Mouse (Mus musculus): ENCODE results near the gene Casc3.
"Not testable (repeated sequence)": the region's sequence is repeated elsewhere in the genome, so short reads cannot be mapped to it uniquely, and the experiment has no call there.

Gene Casc3

GRCm38 (mm10) chr11:98790631-98791205, 14.0 kb upstream of the Casc3 start:
- DNase-seq: no peak

DNA sequence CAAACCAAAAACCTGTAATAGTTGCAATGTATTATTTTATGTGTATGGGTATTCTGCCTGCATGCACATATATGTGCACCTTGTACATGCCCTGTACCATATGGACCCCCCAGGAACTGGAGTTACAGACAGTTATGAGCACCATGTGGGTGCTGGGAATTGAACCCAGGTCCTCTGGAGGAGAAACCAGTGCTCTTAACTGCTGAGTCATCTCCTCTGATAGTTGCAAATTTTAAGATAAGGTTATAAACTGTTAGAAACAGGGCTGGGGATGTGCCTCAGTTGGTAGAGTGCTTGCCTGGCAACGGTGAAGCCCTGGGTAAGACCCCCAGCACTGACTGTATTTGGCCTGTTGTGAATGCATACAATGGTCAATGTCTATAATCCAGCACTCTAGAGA, 13.3 kb upstream of the Casc3 start:
- DNase-seq: no peak

GRCm38 (mm10) chr11:98792081-98792480, 12.6 kb upstream of the Casc3 start:
- DNase-seq: no peak

DNA sequence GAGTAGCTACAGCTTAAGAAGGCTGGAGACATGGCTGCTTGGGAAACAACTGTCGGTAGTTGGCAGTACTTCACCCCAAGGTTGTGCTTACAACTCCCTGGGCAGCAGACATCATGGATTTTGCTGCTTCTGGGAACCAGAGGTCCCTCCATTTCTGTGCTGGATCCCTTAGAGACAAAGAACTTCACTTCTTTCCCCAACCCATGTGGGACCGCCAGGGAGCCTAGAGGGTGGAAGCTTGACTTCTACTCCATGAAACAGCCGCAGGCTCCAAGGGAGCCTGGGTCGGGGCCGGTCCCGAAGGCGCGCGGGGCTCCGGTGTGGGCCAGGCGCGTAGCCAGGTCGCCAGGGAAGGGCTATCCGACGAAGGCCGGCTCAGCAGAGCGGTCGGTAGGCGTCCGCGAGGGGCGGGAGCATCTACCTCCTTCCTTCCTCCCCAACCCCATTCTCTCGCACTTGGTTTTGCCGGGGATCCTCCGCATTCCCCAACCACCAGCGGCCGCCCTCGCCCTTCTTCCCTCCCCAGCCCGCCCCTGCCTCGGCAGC, 10.2 kb upstream of the Casc3 start:
- peak; percentile 81 to 83 for DNase-seq

GRCm38 (mm10) chr11:98795015-98795713, 9.5 kb upstream of the Casc3 start, which contains the start of gene Msl1:
Msl1 (plus strand) TSS chr11:98795516.
- DNase-seq: peak; percentile 88 to 94

DNA sequence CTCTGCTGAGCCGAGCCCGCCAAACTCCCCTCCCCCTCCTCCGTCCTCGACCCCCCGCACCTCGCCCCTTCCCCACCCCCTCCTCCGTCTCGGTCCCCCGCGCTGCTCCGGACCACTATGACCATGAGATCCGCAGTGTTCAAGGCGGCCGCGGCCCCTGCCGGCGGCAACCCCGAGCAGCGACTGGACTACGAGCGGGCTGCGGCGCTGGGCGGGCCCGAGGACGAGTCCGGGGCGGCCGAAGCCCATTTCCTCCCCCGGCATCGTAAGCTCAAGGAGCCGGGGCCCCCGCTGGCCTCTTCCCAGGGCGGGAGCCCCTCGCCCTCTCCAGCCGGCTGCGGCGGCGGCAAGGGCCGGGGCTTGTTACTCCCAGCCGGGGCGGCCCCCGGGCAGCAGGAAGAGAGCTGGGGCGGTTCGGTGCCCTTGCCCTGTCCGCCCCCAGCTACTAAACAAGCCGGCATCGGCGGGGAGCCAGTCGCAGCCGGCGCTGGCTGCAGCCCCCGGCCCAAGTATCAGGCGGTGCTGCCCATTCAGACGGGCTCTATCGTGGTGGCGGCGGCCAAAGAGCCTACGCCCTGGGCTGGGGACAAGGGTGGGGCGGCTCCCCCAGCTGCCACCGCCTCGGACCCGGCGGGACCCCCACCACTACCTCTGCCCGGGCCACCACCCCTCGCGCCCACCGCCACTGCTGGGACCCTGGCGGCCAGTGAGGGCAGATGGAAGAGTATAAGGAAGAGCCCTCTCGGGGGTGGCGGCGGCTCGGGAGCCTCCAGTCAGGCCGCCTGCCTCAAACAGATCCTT, 8.8 kb upstream of the Casc3 start:
- peak; percentile 44 to 72 for DNase-seq

- peak; percentile 71 to 79 for DNase-seq
Observed at GRCm38 (mm10) chr11:98796515-98797216, 8.0 kb upstream of the Casc3 start.

DNA sequence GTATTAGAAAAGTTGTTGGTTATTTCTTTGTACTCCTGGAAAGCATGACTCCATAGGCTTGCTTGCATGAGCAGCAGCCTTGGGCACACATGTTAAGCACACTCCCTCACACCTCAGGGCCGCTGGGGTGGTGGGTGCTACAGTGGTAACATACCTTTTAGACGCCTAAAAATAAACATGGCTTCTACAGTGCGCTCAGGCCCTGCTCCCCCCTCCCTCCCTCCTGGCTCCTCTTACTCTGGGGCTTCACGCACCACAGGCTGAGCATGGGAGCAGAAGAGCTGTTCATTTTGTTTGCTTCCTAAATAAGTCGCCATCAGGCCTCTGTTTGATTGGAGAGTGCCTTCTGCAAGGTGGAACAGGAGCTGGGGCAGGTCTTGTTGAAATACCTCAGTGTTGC, 7.4 kb upstream of the Casc3 start:
- peak; percentile 41 to 49 for DNase-seq

GRCm38 (mm10) chr11:98797909-98798308, 6.8 kb upstream of the Casc3 start:
- peak in 1 of 2 experiments; percentile 9 for DNase-seq

DNA sequence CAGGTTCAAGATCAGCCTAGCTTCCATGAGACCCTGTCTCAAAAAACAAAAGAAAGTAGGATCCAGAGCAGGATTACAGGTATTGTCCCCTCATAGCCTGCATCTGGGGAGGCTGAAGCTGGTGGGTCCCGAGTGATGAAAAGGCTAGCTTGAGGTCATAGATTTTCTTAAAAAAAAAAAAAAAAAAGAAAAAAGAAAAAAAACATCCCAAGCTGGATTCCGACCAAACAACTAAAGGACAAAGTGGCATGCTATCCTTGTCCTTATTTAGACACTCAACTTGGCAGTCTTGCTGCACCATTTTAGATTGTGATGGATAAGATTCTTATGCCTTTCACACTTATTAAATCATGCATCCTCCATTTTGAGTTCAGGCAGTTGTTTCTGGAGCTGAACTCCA, 3.7 kb downstream of the Casc3 start:
- no peak for DNase-seq

- DNase-seq: peak; percentile 99 to 100
Observed at GRCm38 (mm10) chr11:98809457-98810290, 5.0 kb downstream of the Casc3 start.

GRCm38 (mm10) chr11:98810686-98811085, 6.0 kb downstream of the Casc3 start:
- DNase-seq: no peak

DNA sequence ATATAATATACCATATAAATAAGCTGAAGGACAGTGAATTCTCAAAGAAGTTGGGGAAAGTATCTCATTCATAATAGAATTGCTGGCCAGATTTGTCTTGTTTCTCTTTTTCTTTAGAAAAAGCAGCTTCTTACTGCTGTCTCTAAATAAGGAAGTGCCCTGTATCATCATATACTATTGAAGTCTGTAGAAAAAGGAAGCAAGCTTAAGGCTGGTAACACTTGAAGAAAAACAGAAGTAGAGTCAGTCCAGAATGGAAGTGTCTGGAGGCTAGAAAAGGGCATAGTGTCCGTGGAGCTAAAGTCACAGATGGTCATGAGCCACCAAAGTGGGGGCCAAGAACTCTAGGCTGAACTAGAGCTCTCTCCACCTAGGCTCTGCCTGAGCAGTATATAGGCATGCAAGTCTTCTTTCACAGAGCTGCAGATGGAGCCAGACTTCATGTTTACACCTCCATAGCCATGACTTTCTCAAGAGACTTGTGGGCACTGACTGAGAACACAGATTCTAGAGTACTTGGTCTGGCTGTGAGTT, 12.1 kb downstream of the Casc3 start:
- no peak for DNase-seq

DNA sequence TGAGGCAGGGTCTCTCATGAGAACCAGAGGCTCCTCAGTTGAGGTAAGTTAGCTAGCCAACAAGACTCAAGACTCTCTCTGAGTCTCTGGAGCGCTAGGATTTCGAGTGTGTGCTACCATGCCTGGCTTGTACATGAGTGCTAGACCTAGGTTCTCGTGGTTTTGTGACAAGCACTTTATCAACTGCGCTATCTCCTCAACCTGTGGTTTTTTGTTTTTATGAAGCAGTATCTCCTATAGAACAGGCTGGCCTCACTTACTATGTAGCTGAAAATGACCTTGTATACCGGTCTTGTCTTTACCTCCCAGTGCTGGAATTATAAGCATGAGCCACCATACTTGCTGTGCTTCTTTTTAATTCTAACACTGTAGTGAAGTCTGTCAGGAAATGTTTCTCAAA, 16.3 kb downstream of the Casc3 start:
- no peak for DNase-seq

DNA sequence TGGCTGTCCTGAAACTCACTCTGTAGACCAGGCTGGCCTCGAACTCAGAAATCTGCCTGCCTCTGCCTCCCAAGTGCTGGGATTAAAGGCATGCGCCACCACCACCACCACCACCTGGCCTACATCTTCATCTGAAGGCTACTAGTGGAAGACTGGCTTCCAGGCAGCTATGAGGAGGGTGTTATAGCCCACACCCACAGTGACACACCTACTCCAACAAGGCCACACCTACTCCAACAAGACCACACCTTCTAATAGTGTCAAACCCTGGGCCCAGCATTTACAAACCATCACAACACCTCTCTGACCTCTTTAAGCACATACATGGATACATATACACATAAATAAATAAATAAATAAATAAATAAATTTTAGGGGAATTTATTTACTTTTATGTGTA, 21.4 kb downstream of the Casc3 start:
- DNase-seq: not testable (repeated sequence)

DNA sequence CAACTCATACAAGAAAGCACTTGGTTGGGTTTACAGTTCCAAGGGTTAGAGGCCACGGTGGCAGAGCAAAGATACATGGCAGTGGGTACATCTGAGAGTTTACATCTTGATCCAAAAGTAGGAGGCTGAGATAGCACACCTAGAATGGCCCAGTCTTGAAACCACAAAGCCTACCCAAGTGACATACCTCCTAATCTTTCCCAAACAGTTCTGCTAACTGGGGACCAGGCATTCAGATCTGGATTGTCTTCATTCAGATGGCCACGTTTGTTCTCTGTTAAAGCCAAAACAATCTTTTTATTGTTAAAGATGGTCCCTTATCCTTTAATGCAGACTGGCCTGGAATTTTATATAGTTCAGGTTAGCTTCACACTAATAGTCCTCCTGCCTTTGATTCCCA, 23.2 kb downstream of the Casc3 start:
- no peak for DNase-seq

DNA sequence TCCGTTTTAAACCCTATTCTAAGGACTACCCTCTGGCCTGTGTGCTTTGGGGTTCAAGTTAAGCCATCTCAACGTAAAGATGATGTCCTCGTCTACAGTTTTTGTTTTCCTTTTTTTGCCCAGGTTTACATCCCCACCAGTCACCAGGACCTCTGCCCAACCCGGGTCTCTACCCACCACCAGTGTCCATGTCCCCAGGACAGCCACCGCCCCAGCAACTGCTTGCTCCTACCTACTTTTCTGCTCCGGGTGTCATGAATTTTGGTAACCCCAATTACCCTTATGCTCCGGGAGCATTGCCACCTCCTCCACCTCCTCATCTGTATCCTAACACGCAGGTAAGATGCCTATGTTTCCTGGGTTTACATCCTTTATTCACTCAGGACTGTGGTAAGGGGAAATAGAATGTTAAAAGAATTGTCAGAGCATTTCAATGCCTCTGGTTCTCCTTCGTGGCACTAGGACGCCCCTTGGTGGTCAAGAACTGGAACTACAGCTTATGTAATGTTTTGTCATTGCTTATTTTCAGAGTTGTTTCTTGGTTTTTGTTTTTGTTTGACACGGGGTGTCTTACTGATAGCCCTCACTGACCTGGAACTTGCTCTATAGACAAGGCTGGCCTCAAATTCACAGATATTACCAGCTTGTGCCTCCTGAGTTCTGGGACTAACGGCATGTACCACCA, 24.5 kb downstream of the Casc3 start:
- peak; percentile 55 to 70 for DNase-seq

DNA sequence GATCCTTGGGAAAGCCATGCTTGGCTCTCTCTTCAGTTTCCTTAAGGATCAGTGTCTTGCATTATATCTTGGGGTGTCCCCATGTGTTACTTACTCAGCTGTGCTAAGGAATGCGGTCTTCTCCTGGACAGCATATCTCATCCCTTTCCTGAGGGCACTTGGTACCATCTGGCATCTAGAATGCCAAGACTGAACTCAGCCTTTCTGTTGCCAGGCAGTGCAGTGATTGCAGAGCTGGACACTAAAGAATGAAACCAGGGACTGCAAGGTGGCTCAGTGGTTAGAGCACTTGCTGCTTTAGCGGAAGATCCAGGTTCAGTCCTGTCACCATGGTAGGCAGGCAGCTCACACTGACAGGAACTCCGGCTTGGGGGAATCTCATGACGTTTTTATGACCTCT, 25.2 kb downstream of the Casc3 start:
- peak; percentile 39 to 51 for DNase-seq

GRCm38 (mm10) chr11:98835296-98835695, 30.6 kb downstream of the Casc3 start:
- no peak for DNase-seq

GRCm38 (mm10) chr11:98835725-98836124, 31.0 kb downstream of the Casc3 start:
- DNase-seq: no peak

DNA sequence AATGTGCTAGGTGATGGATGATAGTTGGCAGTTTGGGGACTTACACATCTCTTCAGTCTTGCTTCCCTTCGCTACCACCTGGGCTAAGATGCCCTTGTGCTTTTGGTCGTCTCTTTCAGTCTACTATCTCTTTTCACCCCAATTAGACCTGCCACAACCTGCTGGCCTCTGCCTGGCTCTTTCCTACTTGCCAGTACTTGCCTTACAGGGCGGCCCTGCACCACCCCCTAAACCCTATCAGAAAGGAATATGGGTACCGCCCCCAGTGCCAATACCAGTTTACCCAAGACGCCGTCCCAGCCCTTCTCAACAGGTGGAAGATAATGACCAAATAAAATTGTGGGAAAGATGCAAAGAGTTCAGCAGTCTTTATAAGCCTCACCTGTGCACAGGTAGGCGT, 31.4 kb downstream of the Casc3 start:
- DNase-seq: peak in 1 of 2 experiments; percentile 22
